Mouse (Mus musculus) left cerebral cortex, postnatal 36 days (tissue): ENCODE results near the gene Slc44a5. TPM values are rescaled to one million over a fixed set of nuclear protein-coding genes. Genes with fewer than 3 reads are reported as not detected.
A peak's percentile ranks its signal among the peaks of the same experiment; 100 is the strongest.

Experiments
- DNase-seq, 2 experiments: peaks; one replicate each; pipeline ENCODE4 v3.0.0; 2021 to 2022; ENCODE audit warnings: low spot score in 2 of 2, mixed read lengths in 1 of 2
- intact Hi-C: fragments of 180-260 bp; cut with DNase I; formaldehyde crosslinking; loops from one replicate; pipeline ENCODE4 v1.15.1; 2025
- total RNA-seq, 2 experiments: library from RNA; stranded (reverse); gene quantifications; 2 replicates each; pipeline ENCODE4 v1.2.3; 2021

Gene Slc44a5
- 1 to 10 TPM; 8.2 to 9.6 TPM for total RNA-seq

GRCm38 (mm10) chr3:153973171-153973948, at the start of gene Slc44a5:
Gene Slc44a5 (plus strand): TSS chr3:153973436.
- intact Hi-C loops = no loop called here
- DNase-seq = peak; percentile 62 to 77

- no peak for DNase-seq
- intact Hi-C loops = no loop called here
Measured at GRCm38 (mm10) chr3:153926333-153926732, 46.9 kb upstream of the Slc44a5 start.

- intact Hi-C loops = no loop called here
- no peak for DNase-seq
Measured at GRCm38 (mm10) chr3:153929526-153929925, 43.7 kb upstream of the Slc44a5 start.

GRCm38 (mm10) chr3:153932461-153932860, 40.8 kb upstream of the Slc44a5 start:
- intact Hi-C loops = no loop called here
- DNase-seq = no peak

GRCm38 (mm10) chr3:153935878-153936277, 37.4 kb upstream of the Slc44a5 start:
- no peak for DNase-seq

GRCm38 (mm10) chr3:153937116-153937810, 36.0 kb upstream of the Slc44a5 start:
- no peak for DNase-seq
- intact Hi-C loops = no loop called here

More at GRCm38 (mm10) chr3:153935878-153936277, 37.4 kb upstream of the Slc44a5 start:
- intact Hi-C loops = no loop called here

GRCm38 (mm10) chr3:153940021-153940420, 33.2 kb upstream of the Slc44a5 start:
- no peak for DNase-seq
- intact Hi-C loops = no loop called here

- intact Hi-C loops = no loop called here
- DNase-seq = no peak
Measured at GRCm38 (mm10) chr3:153940486-153940885, 32.8 kb upstream of the Slc44a5 start.

GRCm38 (mm10) chr3:153941613-153942012, 31.6 kb upstream of the Slc44a5 start:
- no peak for DNase-seq
- intact Hi-C loops = no loop called here

GRCm38 (mm10) chr3:153943003-153943640, 30.1 kb upstream of the Slc44a5 start:
- DNase-seq = no peak
- intact Hi-C loops = no loop called here

GRCm38 (mm10) chr3:153943901-153944334, 29.3 kb upstream of the Slc44a5 start:
- intact Hi-C loops = loop anchor here (2.0 kb wide), 1 partner anchor 31 kb away; the partner anchor contains the start of gene Rabggtb
- no peak for DNase-seq

GRCm38 (mm10) chr3:153944335-153944990, 28.8 kb upstream of the Slc44a5 start, which contains the start of gene Acadm:
Gene Acadm (minus strand): TSS chr3:153944632.
- intact Hi-C loops = loop anchor here (2.0 kb wide), 1 partner anchor 32 kb away; the partner anchor contains the start of gene Rabggtb
- peak; percentile 90 to 91 for DNase-seq

- no peak for DNase-seq
- intact Hi-C loops = no loop called here
Measured at GRCm38 (mm10) chr3:153947271-153947670, 26.0 kb upstream of the Slc44a5 start.

GRCm38 (mm10) chr3:153948176-153948575, 25.1 kb upstream of the Slc44a5 start:
- intact Hi-C loops = no loop called here

GRCm38 (mm10) chr3:153957916-153958315, 15.3 kb upstream of the Slc44a5 start:
- no peak for DNase-seq
- intact Hi-C loops = loop anchor here (5.0 kb wide), 1 partner anchor 614 kb away; no protein-coding TSS in a partner anchor

More at GRCm38 (mm10) chr3:153948176-153948575, 25.1 kb upstream of the Slc44a5 start:
- DNase-seq = no peak

GRCm38 (mm10) chr3:153959035-153959730, 14.1 kb upstream of the Slc44a5 start:
- intact Hi-C loops = loop anchor here (5.0 kb wide), 1 partner anchor 613 kb away; no protein-coding TSS in a partner anchor
- DNase-seq = no peak

- DNase-seq = no peak
- intact Hi-C loops = loop anchor here (1.0 to 5.0 kb wide), 2 partner anchors 267 to 613 kb away; no protein-coding TSS in a partner anchor
Measured at GRCm38 (mm10) chr3:153959731-153960207, 13.5 kb upstream of the Slc44a5 start.

- no peak for DNase-seq
- intact Hi-C loops = loop anchor here (1.0 kb wide), 1 partner anchor 265 kb away; no protein-coding TSS in a partner anchor
Measured at GRCm38 (mm10) chr3:153960884-153961283, 12.4 kb upstream of the Slc44a5 start.
